Mouse (Mus musculus): ENCODE measurements around the gene Itpr1. TPM values are rescaled to one million over a fixed set of nuclear protein-coding genes. Genes with fewer than 3 reads are reported as not detected.
A peak's percentile ranks its signal among the peaks of the same experiment; 100 is the strongest.

The Itpr1 gene
- 10 to 100 TPM; 11.8 to 14.8 TPM for total RNA-seq (2021)
- long read RNA-seq, experiment 1, partial matches to known transcripts = 2 of 15 reads
- long read RNA-seq, experiment 1, other reads (novel, unspliced or antisense) = 13 of 15 reads
- long read RNA-seq, experiment 2, partial matches to known transcripts = 0 of 13 reads
- long read RNA-seq, experiment 2, other reads (novel, unspliced or antisense) = 13 of 13 reads

GRCm38 (mm10) chr6:108212881-108213295 lies at the start of gene Itpr1:
TSS of gene Itpr1 (plus strand) at chr6:108213096.
- intact Hi-C loops (cut with DNase I) = loop anchor here (10.0 kb wide), 1 partner anchor 92 kb away; no protein-coding TSS in a partner anchor
- peak; percentile 95 to 97 for DNase-seq

- intact Hi-C loops (cut with DNase I) = no loop called here
- DNase-seq = no peak
These were observed 48.0 kb upstream of the Itpr1 start for GRCm38 (mm10) chr6:108164935-108165334.

- no peak for DNase-seq
- intact Hi-C loops (cut with DNase I) = no loop called here
These were observed 47.3 kb upstream of the Itpr1 start for GRCm38 (mm10) chr6:108165598-108165997.

DNA sequence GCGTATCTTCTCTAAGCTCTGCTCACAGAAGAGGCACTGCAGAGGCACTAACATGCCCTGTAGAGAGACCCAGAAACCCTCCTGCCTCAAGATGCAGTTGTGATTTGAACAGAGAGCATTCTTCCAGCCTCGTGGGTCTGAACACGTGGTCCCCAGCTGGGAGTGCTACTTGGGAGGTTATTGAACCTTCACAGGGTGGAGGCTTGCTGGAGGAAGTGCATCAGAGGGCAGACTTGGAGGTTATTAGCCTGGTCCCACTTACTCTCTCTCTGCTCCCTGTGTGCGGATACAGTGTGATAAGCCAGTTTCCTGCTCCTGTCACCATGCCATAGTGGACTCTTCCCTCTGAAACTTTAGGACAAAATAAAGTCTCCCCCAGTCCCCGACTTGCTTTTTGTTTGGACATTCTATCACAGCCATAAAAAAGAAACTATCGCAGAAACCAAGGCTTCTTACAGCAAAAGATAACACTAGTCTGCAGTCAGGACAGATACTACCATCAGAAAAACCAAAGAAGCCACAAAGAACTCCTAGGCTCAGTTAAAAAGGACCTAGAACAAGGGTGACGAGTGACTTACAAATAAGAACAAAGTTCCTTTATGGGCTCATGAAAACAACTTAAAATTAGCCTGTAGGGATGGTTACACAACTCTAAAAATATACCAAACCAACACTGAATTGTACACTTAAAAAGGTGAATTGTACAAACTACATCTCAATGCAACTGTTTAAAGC lies 44.8 kb upstream of the Itpr1 start:
- intact Hi-C loops (cut with DNase I) = no loop called here
- no peak for DNase-seq

- intact Hi-C loops (cut with DNase I) = no loop called here
- DNase-seq = no peak
These were observed 44.2 kb upstream of the Itpr1 start for GRCm38 (mm10) chr6:108168723-108169122.

- intact Hi-C loops (cut with DNase I) = no loop called here
- DNase-seq = no peak
These were observed 43.4 kb upstream of the Itpr1 start for GRCm38 (mm10) chr6:108169466-108169865.

DNA sequence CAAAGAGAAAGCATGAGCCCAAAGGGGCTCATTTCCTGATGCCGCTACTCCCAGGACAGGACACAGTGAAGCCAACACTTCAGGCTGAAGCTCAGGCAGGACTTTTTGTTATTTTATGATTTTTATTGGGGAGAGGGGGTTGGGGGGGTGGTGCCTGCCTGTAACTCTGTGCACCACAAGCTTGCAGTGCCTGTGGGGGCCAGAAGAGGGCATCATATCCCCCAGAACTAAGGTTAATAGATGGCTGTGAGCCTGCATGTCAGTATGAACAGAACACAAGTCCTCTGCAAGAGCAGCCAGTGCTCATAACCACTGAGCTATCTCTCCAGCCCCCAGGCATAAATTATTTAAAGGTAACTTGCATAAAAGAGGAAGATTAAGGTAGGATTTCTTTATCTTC lies 40.7 kb upstream of the Itpr1 start:
- intact Hi-C loops (cut with DNase I) = no loop called here

GRCm38 (mm10) chr6:108174181-108174580 lies 38.7 kb upstream of the Itpr1 start:
- intact Hi-C loops (cut with DNase I) = no loop called here
- no peak for DNase-seq

More for the DNA sequence above, 40.7 kb upstream of the Itpr1 start:
- DNase-seq = no peak

GRCm38 (mm10) chr6:108179087-108179486 lies 33.8 kb upstream of the Itpr1 start:
- no peak for DNase-seq
- intact Hi-C loops (cut with DNase I) = no loop called here

DNA sequence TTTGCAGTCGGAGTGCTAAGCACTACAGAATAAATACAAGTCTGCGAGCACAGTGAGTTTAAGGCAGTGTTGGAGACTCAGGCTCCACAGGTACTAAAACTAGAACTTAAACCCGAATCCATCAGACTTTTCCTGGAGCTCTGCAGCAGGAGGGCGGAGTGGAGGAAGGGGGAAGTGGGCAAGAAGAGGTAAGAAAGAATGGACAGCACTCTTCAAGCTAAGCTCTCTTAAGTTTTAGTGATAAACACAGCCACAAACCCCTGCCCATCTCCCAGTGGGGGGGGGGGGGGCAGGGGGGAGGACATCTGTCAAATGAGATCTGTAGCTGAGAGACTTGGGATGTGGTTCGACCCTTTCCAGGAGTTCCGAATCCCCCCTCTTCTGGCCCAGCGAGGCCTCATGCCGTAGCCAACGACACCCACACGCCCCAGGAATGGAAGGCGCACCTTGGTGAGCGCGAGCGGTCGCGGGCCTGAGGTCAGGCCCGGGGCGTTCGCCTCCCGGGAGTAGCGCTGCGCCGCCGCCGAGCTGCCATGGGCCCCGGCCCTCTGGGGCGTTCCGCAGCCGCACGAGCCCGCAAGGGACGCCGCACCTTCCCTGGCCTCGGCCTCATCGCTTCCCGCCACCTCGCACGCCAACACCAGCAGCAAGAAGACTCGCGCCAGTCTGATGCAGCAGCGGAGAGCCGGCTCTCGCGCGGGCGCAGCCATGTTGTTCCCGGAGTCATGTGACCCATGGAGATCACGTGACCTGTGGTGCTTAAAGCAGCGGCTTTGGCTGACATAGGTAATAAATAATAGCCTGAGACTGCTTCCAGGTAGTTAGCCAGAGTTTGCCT lies 27.8 kb upstream of the Itpr1 start, which contains the start of gene Sumf1:
Gene Sumf1 (minus strand): TSS at position 736 of the 838 bp plus-strand sequence.
- peak; percentile 62 to 87 for DNase-seq
- intact Hi-C loops (cut with DNase I) = no loop called here

- intact Hi-C loops (cut with DNase I) = no loop called here
- DNase-seq = no peak
These were observed 27.2 kb upstream of the Itpr1 start for GRCm38 (mm10) chr6:108185685-108186009.

- intact Hi-C loops (cut with DNase I) = no loop called here
These were observed 22.2 kb upstream of the Itpr1 start for GRCm38 (mm10) chr6:108190690-108191089.

DNA sequence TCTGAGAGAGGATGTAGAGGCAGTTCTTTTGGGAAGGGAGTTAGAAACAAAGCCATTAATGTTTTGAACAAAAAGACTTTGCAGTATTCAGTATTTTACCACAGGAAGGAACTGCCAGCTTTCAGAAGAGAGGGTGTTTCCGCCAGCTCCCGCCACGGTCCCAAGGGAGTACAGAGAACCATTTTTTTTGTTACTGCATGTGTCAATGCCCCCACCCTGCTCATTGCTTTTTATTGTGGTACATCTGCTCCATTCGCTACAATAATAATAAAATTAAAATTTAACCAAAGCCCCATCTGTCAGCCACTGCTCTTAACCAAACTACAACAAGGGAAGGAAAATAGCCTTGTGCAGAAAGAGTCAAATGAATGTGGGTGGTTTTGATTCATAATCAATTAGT lies 20.3 kb upstream of the Itpr1 start:
- intact Hi-C loops (cut with DNase I) = no loop called here
- DNase-seq = no peak

More at GRCm38 (mm10) chr6:108190690-108191089, 22.2 kb upstream of the Itpr1 start:
- no peak for DNase-seq

DNA sequence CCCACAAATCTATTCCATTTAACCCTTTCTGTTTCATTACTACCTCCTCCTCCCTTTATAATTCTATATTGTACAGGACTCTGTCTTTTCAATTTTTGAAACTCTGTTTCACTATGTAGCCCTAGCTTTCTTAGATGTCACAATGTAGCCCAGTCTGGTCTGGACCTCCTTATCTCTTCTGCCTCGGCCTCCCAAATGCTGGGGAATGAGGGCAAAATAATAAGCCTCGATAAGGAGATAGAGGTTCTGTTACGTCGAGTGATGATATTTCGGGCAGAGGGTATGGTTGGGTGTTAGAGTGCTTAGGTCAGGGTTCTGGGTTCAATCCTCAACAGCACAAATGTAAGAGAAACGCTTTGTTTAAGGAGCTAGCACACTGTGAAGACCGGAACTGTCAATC lies 16.2 kb upstream of the Itpr1 start:
- intact Hi-C loops (cut with DNase I) = no loop called here

GRCm38 (mm10) chr6:108197117-108197516 lies 15.8 kb upstream of the Itpr1 start:
- DNase-seq = no peak
- intact Hi-C loops (cut with DNase I) = no loop called here

More for the DNA sequence above, 16.2 kb upstream of the Itpr1 start:
- DNase-seq = no peak

GRCm38 (mm10) chr6:108198286-108198685 lies 14.6 kb upstream of the Itpr1 start:
- DNase-seq = no peak
- intact Hi-C loops (cut with DNase I) = no loop called here

DNA sequence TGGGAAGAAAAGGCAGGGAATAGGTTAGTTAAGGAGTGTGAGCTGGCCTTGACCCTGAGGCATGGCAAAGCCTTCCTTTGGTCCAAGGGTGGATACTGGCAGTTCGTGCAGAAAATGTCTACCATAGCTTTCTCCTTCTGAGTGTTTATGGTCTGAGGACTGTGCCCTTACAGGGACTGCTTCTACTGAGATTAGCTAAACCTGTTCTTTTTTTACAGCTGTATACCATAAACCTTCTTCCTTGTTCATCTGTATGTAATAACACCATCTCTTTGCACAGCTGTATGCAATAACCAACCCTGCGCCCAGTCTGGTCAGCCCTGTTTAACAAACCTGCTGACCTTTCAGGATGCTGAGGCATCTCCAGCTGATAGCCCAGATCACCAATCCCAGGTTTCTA lies 8.6 kb upstream of the Itpr1 start:
- no peak for DNase-seq
- intact Hi-C loops (cut with DNase I) = no loop called here

DNA sequence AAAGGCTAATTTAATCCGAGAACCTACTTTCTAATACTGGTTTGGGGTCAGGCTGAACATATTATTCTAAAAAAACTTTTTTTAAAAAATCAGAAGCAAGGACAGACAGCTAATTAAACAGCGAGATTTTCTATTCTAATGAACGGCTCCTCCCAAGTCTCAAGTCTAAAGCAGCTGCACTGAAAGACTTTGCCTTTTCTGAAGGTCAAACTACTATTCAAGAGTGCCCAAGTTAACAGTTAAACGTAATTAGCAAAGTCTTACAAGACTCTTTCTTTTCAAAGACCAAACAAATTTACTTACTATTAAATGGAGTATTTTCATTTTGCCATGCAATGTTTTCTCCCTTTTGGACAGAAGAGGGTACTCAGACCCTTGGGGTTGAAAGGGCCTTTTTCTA lies 6.8 kb upstream of the Itpr1 start:
- DNase-seq = no peak
- intact Hi-C loops (cut with DNase I) = no loop called here

GRCm38 (mm10) chr6:108206914-108207566 lies 5.9 kb upstream of the Itpr1 start:
- no peak for DNase-seq
- intact Hi-C loops (cut with DNase I) = no loop called here

All from gastrocnemius, postnatal 36 days (tissue).